Mouse (Mus musculus): ENCODE measurements around the gene Tmc4. TPM values are rescaled to one million over a fixed set of nuclear protein-coding genes. Genes with fewer than 3 reads are reported as not detected.
"Not testable (repeated sequence)": the region's sequence is repeated elsewhere in the genome, so short reads cannot be mapped to it uniquely, and the experiment has no call there.

The Tmc4 gene
- polyA plus RNA-seq, 1 experiment: 39.8 TPM

DNA sequence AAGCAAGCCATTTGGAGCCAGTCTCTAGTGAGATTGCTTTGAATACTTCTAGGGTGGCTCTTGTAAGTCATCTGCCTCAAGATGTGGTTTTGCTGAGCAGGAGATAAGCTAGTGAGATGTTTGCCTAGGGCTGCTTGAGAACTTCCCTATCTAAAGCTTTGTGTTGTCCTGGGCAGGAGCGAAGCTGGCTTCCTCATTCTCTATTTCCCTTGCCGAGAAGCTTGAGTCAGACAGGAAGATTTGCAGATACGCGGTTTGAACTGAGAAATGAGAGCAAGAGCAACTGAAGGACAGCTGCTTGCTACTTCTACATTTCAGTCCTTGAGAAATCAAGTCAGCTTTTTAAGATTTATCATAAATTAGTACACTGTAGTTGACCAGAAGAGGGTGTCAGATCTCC lies 29.7 kb upstream of the Tmc4 start:
- H3K27ac ChIP-seq (ENCODE audit: control insufficient read depth, insufficient read depth, low read depth, low read length, poor library complexity): peak overlapping the region; percentile 92; the same call in 1 of the 2 replicates
- no peak for TF ChIP-seq CTCF (IDR thresholded peaks at IDR 0.05; ENCODE audit: control insufficient read depth, insufficient read depth, low read length)
- no peak for TF ChIP-seq POLR2A (IDR thresholded peaks at IDR 0.05; ENCODE audit: borderline replicate concordance, control insufficient read depth, low read depth, low read length)
- peaks cover 3% of the 10 kb centered on the region; the same call in 1 of the 2 replicates for H3K4me1 ChIP-seq (ENCODE audit: control insufficient read depth, insufficient read depth, low read length)
- WGBS: 4% methylated on average over 4 of the region's 4 CpGs
- H3K4me3 ChIP-seq (replicated peaks; ENCODE audit: control insufficient read depth, low read depth, low read length): no peak overlapping the region

DNA sequence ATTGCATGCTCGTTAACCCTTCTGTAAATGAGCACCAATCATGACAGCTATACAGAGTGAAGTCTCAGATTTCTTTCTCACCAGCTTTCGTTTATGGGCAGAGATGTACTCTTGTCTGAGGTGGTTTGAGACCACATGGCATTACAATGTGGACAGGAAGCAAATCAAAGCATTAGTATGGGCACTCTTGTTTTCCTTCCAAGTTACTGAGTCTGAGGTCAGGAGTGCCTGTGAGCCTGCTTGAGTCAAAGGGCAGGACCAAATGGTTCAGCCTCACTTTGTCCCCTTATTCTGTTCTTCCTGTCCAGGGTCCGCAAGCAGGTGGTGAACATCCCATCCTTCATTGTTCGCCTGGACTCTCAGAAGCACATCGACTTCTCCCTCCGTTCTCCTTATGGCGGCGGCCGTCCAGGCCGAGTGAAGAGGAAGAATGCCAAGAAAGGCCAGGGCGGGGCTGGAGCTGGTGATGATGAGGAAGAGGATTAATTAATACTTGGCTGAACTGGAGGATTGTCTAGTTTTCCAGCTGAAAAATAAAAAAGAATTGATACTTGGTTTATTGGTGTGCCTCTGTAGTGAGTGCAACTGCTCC lies 29.1 kb upstream of the Tmc4 start:
- WGBS: 17% methylated on average over 11 of the region's 11 CpGs
- no peak for TF ChIP-seq POLR2A (IDR thresholded peaks at IDR 0.05; ENCODE audit: borderline replicate concordance, control insufficient read depth, low read depth, low read length)
- TF ChIP-seq CTCF (IDR thresholded peaks at IDR 0.05; ENCODE audit: control insufficient read depth, insufficient read depth, low read length): no peak
- Histone ChIP-seq H3K4me1 (ENCODE audit: control insufficient read depth, insufficient read depth, low read length) (peaks cover 3% of the 10 kb centered on the region; the same call in 1 of the 2 replicates), H3K27ac (ENCODE audit: control insufficient read depth, insufficient read depth, low read depth, low read length, poor library complexity) (peak overlapping the region; percentile 92), H3K4me3 (replicated peaks; ENCODE audit: control insufficient read depth, low read depth, low read length) (peak overlapping the region; percentile 68)

DNA sequence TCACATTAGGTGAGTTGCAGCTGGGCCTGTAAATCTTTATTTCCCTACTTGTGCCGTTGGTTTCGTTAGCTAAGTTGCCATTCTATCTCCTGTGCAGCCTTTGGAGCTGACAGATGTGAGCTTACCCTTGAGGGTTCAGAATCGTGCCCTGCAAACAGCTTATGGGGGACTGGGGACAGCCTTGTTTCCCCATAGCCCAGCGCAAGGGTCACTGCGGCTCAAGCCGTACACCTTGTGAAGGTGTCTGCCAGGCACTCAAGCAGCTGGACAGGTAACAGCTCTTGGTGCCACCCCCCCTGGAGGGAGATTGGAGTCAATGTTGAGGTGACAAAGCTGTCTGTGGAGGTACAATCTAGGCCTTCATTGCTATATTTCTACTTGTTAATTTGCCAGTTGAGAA lies 28.6 kb upstream of the Tmc4 start:
- no peak for TF ChIP-seq POLR2A (IDR thresholded peaks at IDR 0.05; ENCODE audit: borderline replicate concordance, control insufficient read depth, low read depth, low read length)
- no peak for TF ChIP-seq CTCF (IDR thresholded peaks at IDR 0.05; ENCODE audit: control insufficient read depth, insufficient read depth, low read length)
- Histone ChIP-seq H3K27ac (ENCODE audit: control insufficient read depth, insufficient read depth, low read depth, low read length, poor library complexity) (peak overlapping the region; percentile 92), H3K4me3 (replicated peaks; ENCODE audit: control insufficient read depth, low read depth, low read length) (peak overlapping the region; percentile 68), H3K4me1 (ENCODE audit: control insufficient read depth, insufficient read depth, low read length) (peaks cover 3% of the 10 kb centered on the region; the same call in 1 of the 2 replicates)
- WGBS: 27% methylated on average over 6 of the region's 6 CpGs

- not testable (repeated sequence) for H3K4me1 ChIP-seq (ENCODE audit: control insufficient read depth, insufficient read depth, low read length)
- Histone ChIP-seq H3K4me3 (replicated peaks; ENCODE audit: control insufficient read depth, low read depth, low read length) (peak overlapping the region; percentile 68), H3K27ac (ENCODE audit: control insufficient read depth, insufficient read depth, low read depth, low read length, poor library complexity) (peak overlapping the region; percentile 92)
- WGBS: 6% methylated on average over 7 of the region's 7 CpGs
These were observed 28.1 kb upstream of the Tmc4 start for GRCm38 (mm10) chr7:3705461-3705860.

GRCm38 (mm10) chr7:3704475-3704874 lies 27.1 kb upstream of the Tmc4 start:
- under 1% methylated on average over 20 of the region's 20 CpGs for WGBS
- Histone ChIP-seq H3K4me1 (ENCODE audit: control insufficient read depth, insufficient read depth, low read length) (peaks cover 3% of the 10 kb centered on the region; the same call in 1 of the 2 replicates), H3K27ac (ENCODE audit: control insufficient read depth, insufficient read depth, low read depth, low read length, poor library complexity) (peak overlapping the region; percentile 85), H3K4me3 (replicated peaks; ENCODE audit: control insufficient read depth, low read depth, low read length) (peak overlapping the region; percentile 95)
- TF ChIP-seq POLR2A (IDR thresholded peaks at IDR 0.05; ENCODE audit: borderline replicate concordance, control insufficient read depth, low read depth, low read length) (no peak), CTCF (IDR thresholded peaks at IDR 0.05; ENCODE audit: control insufficient read depth, insufficient read depth, low read length) (no peak)

DNA sequence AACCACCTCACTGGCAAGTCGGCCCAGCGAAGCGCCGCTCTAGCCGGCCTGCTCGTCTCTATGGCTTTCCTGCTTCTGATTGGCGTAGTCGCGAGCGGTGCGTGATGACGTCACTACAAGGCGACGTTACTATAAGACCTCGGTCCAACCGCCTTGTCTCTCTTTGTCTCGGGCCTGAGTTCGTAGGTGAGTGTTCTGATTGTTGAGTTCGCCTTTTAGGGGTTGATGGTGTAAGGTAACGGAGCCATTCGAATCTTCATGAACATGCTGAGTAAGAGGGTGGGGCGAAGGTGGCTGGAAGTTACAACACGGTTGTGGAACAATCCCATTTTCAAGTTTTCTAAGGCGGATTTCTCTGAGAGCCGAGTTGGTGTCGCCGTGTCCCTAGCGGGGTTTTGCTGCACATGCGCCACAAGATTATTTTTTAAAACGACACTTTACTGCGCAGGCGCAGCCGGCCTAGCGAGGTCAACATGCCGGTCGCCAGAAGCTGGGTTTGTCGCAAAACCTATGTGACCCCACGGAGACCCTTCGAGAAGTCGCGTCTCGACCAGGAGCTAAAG lies 26.6 kb upstream of the Tmc4 start, which contains the start of gene Rps9:
Gene Rps9 (plus strand): TSS at position 115 of the 563 bp plus-strand sequence.
- Histone ChIP-seq H3K4me3 (replicated peaks; ENCODE audit: control insufficient read depth, low read depth, low read length) (peak within 1 kb of the TSS; percentile 95), H3K27ac (ENCODE audit: control insufficient read depth, insufficient read depth, low read depth, low read length, poor library complexity) (peak within 1 kb of the TSS; percentile 85), H3K4me1 (ENCODE audit: control insufficient read depth, insufficient read depth, low read length) (peaks cover 2% of the 10 kb centered on the region; the same call in 1 of the 2 replicates)
- 1% methylated on average over 42 of the region's 42 CpGs for WGBS
- TF ChIP-seq POLR2A (IDR thresholded peaks at IDR 0.05; ENCODE audit: borderline replicate concordance, control insufficient read depth, low read depth, low read length) (peak; percentile 74), CTCF (IDR thresholded peaks at IDR 0.05; ENCODE audit: control insufficient read depth, insufficient read depth, low read length) (no peak)

- peak overlapping the region; percentile 95 for H3K4me3 ChIP-seq (replicated peaks; ENCODE audit: control insufficient read depth, low read depth, low read length)
- TF ChIP-seq CTCF (IDR thresholded peaks at IDR 0.05; ENCODE audit: control insufficient read depth, insufficient read depth, low read length) (no peak), POLR2A (IDR thresholded peaks at IDR 0.05; ENCODE audit: borderline replicate concordance, control insufficient read depth, low read depth, low read length) (no peak)
- H3K4me1 ChIP-seq (ENCODE audit: control insufficient read depth, insufficient read depth, low read length): peaks cover 1% of the 10 kb centered on the region; the same call in 1 of the 2 replicates
- 17% methylated on average over 6 of the region's 6 CpGs for WGBS
- H3K27ac ChIP-seq (ENCODE audit: control insufficient read depth, insufficient read depth, low read depth, low read length, poor library complexity): peak overlapping the region; percentile 40
These were observed 26.0 kb upstream of the Tmc4 start for GRCm38 (mm10) chr7:3703148-3703878.

DNA sequence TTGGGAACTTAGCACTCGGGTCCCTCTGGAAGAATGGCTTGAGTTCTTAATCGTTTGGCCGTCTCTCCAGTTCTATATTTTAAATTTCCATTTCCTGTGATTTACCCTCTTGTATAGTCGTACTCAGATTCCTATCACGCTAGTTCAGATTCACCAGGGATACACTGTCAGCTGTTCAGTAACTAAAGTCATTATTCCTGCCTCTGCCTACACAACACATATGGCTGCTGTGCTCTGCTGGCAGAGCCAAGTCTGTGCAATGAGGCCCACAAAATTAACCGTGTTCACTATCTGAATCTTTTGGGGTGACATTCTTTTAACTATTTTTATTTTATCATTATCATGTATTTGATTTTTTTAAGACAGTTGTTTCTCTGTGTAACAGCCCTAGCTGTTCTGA lies 21.1 kb upstream of the Tmc4 start:
- H3K4me1 ChIP-seq (ENCODE audit: control insufficient read depth, insufficient read depth, low read length): no peaks in the 10 kb centered on the region
- TF ChIP-seq POLR2A (IDR thresholded peaks at IDR 0.05; ENCODE audit: borderline replicate concordance, control insufficient read depth, low read depth, low read length) (no peak), CTCF (IDR thresholded peaks at IDR 0.05; ENCODE audit: control insufficient read depth, insufficient read depth, low read length) (no peak)
- WGBS: 89% methylated on average over 6 of the region's 6 CpGs
- H3K27ac ChIP-seq (ENCODE audit: control insufficient read depth, insufficient read depth, low read depth, low read length, poor library complexity): no peak overlapping the region
- H3K4me3 ChIP-seq (replicated peaks; ENCODE audit: control insufficient read depth, low read depth, low read length): no peak overlapping the region

DNA sequence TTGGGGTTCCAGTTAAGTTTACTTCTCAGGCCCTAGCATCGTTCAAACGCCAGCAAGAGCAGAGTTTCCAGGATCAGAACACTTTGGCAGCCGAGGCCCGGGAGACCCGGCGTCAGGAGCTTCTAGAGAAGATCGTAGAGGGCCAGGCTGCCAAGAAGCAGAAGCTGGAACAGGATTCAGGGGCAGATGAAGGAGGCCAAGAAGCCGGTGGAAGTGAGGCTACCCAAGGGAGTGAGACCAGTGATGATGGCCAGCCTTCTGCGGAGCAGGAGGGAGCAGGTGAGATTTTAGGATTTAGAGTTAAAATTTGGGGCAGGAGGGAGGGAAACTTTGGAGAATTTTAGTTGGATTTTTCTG lies 17.6 kb upstream of the Tmc4 start:
- Histone ChIP-seq H3K27ac (ENCODE audit: control insufficient read depth, insufficient read depth, low read depth, low read length, poor library complexity) (peak overlapping the region; percentile 62), H3K4me3 (replicated peaks; ENCODE audit: control insufficient read depth, low read depth, low read length) (peak overlapping the region; percentile 55)
- 6% methylated on average over 9 of the region's 9 CpGs for WGBS
- not testable (repeated sequence) for H3K4me1 ChIP-seq (ENCODE audit: control insufficient read depth, insufficient read depth, low read length)

Measured in bone marrow, adult 2 months (tissue).